Mouse (Mus musculus) liver, postnatal 0 days (tissue): Measurements from ENCODE around the gene Chst3.

Source experiments
- CTCF ChIP-seq: sonication (generic); IDR thresholded peaks from 2 replicates; pipeline ENCODE4 v1.5.1; 2016; ENCODE audit warnings: antibody characterized with exemption, low read depth
- EP300 ChIP-seq: IDR thresholded peaks from 2 replicates; pipeline ENCODE4 v1.6.1; 2016; ENCODE audit warnings: antibody characterized with exemption, low read depth, mild to moderate bottlenecking

GRCm38 (mm10) chr10:60166068-60166467 is 53.0 kb downstream of the Chst3 start:
- TF ChIP-seq EP300 = no peak
- TF ChIP-seq CTCF = no peak
